Mouse (Mus musculus) heart, adult 18-20 months (tissue): Measurements from ENCODE around the gene Fibp. TPM values are rescaled to one million over a fixed set of nuclear protein-coding genes. Genes with fewer than 3 reads are reported as not detected.
A peak's percentile ranks its signal among the peaks of the same experiment; 100 is the strongest.

Source experiments
- DNase-seq, 2 experiments: peaks; one replicate each; pipeline ENCODE4 v3.0.0; 2021 to 2022; ENCODE audit warnings: mixed read lengths in 1 of 2
- total RNA-seq, 2 experiments: library from RNA; stranded (reverse); gene quantifications; 2 replicates each; pipeline ENCODE4 v1.2.3; 2021

Gene Fibp
- total RNA-seq, 2 experiments from 2014 or later = 50.9 to 54.3 TPM

GRCm38 (mm10) chr19:5463791-5464562 lies 3.6 kb downstream of the Fibp start:
- DNase-seq = peak; percentile 52 to 72

GRCm38 (mm10) chr19:5465037-5465436 lies 4.6 kb downstream of the Fibp start:
- no peak for DNase-seq

- DNase-seq = no peak
Observed at GRCm38 (mm10) chr19:5466916-5467500, 6.6 kb downstream of the Fibp start.

GRCm38 (mm10) chr19:5468374-5468773 lies 8.0 kb downstream of the Fibp start, which contains the start of gene Ctsw:
Gene Ctsw, minus strand, starts transcription at chr19:5468507.
- no peak for DNase-seq

- DNase-seq = no peak
Observed at GRCm38 (mm10) chr19:5471846-5472245, 11.4 kb downstream of the Fibp start.

GRCm38 (mm10) chr19:5472857-5473256 lies 12.4 kb downstream of the Fibp start:
- no peak for DNase-seq

- peak; percentile 87 to 92 for DNase-seq
Observed at GRCm38 (mm10) chr19:5473720-5474119, 13.3 kb downstream of the Fibp start, which contains the start of gene Efemp2. Gene Efemp2, plus strand, starts transcription at chr19:5473954.

GRCm38 (mm10) chr19:5474281-5475068 lies 14.1 kb downstream of the Fibp start:
- DNase-seq = peak; percentile 55 to 59

GRCm38 (mm10) chr19:5475069-5475714 lies 14.8 kb downstream of the Fibp start:
- DNase-seq = peak in 1 of 2 experiments; percentile 43

- no peak for DNase-seq
Observed at GRCm38 (mm10) chr19:5477004-5477667, 16.7 kb downstream of the Fibp start.

GRCm38 (mm10) chr19:5477668-5478300 lies 17.4 kb downstream of the Fibp start:
- DNase-seq = no peak

GRCm38 (mm10) chr19:5480016-5480415 lies 19.6 kb downstream of the Fibp start:
- DNase-seq = no peak

- DNase-seq = no peak
Observed at GRCm38 (mm10) chr19:5481398-5481797, 21.0 kb downstream of the Fibp start.

- DNase-seq = no peak
Observed at GRCm38 (mm10) chr19:5483386-5484359, 23.3 kb downstream of the Fibp start.

- DNase-seq = no peak
Observed at GRCm38 (mm10) chr19:5484496-5484895, 24.1 kb downstream of the Fibp start.

GRCm38 (mm10) chr19:5485371-5485770 lies 25.0 kb downstream of the Fibp start:
- no peak for DNase-seq

- DNase-seq = no peak
Observed at GRCm38 (mm10) chr19:5485821-5486220, 25.4 kb downstream of the Fibp start.

- no peak for DNase-seq
Observed at GRCm38 (mm10) chr19:5486286-5486685, 25.9 kb downstream of the Fibp start.

GRCm38 (mm10) chr19:5486771-5487170 lies 26.4 kb downstream of the Fibp start:
- no peak for DNase-seq
